ENCODE assay signal across 8 mouse cellular contexts in genomic region chr7:75739075-75739725, GRCm38 (mm10).
DNase-seq lines count a peak whose midpoint lies in the region; ATAC-seq lines count a peak whose summit lies in the region.

No protein-coding gene starts in this region.

- H3K4me1 ChIP-seq in hindbrain, embryonic 13.5 days (replicated peaks) = no peaks in the 10 kb centered on the region; the same call in 1 of the 2 replicates

- no peaks in the 10 kb centered on the region for H3K27me3 ChIP-seq in hindbrain, embryonic 13.5 days

- H3K9ac ChIP-seq in hindbrain, embryonic 13.5 days = no peak overlapping the region

- 51% methylated on average over 10 of the region's 10 CpGs for WGBS in hindbrain, embryonic 13.5 days

- H3K4me3 ChIP-seq in hindbrain, embryonic 13.5 days = no peak overlapping the region

- DNase-seq in Muller cell, postnatal 12 days (ENCODE audit: inconsistent ontology term) = peak; percentile 33
- DNase-seq in cerebellum, adult 8-10 months = peak; percentile 25
- DNase-seq in layer of hippocampus, postnatal 10 days (ENCODE audit: low spot score in 2 of 2) = peak; percentile 64 to 80
- peak; percentile 63 for DNase-seq in lung, postnatal 14 days
- peak; percentile 77 for DNase-seq in retina, postnatal 1 day
- peak; percentile 42 for DNase-seq in yolk sac, embryonic 10.5 days (ENCODE audit: low spot score)

- no peak overlapping the region for H3K4me2 ChIP-seq in hindbrain, embryonic 13.5 days

- peaks cover 26% of the 10 kb centered on the region for H3K36me3 ChIP-seq in hindbrain, embryonic 13.5 days

- H3K9me3 ChIP-seq in hindbrain, embryonic 13.5 days = no peaks in the 10 kb centered on the region

- no peak overlapping the region for H3K27ac ChIP-seq in hindbrain, embryonic 13.5 days

- ATAC-seq in frontal cortex, adult (ENCODE audit: low TSS enrichment) = peak; percentile 99
- peak; percentile 78 for ATAC-seq in hindbrain, embryonic 13.5 days (ENCODE audit: low FRiP score)

Comparison
In these comparisons a context has a peak if more than half of its experiments do, and no peak if none do; other contexts are left out.
1. DNase-seq: peak in every context shown above with its lines; median percentile 77 in retina, postnatal 1 day; 72 in layer of hippocampus, postnatal 10 days; 63 in lung, postnatal 14 days; 42 in yolk sac, embryonic 10.5 days; 33 in Muller cell, postnatal 12 days; 25 in cerebellum, adult 8-10 months.